Mouse (Mus musculus): ENCODE measurements at regions not wholly inside any gene's neighbourhood (a gene's known extent, or its start where the extent isn't known, plus 50 kb on each side); places are given as distances from the start of the nearest gene placed in this dataset.

DNA sequence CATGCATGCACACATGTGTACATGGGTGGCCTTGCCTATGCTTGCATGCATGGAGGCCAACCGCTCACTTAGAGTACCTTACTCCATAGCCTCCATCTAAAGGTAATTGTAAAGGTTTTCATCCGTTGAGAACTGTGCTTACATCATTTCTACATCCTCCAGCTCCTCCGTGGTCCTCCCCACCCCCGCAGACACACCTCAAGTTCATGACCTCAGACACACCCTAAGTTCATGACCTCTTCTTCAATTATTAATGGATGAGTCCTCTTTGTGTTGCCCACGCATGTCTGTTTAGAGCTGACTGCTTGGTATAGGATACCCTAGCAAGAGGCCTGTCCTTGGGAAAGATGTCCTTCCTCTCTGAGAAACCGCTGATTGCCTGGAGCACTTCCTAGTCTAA is 156.8 kb upstream of the Plcz1 start:
- TF ChIP-seq CTCF (IDR thresholded peaks at IDR 0.05) (no peak), EP300 (IDR thresholded peaks at IDR 0.05) (no peak)

Measured in lung, postnatal 0 days (tissue).